Mouse (Mus musculus) cerebellum, adult 2 months (tissue): ENCODE results near the gene Gprc5c. TPM values are rescaled to one million over a fixed set of nuclear protein-coding genes. Genes with fewer than 3 reads are reported as not detected.

ENCODE experiments used
- DNase-seq, 2 experiments: peaks; one replicate each; pipeline ENCODE4 v3.0.0; 2021
- H3K27ac ChIP-seq: fragments of 200-500 bp; 2 replicates; pipeline ENCODE4 v1.5.1; 2012; ENCODE audit warnings: low read length, control low read depth, inconsistent platforms; ENCODE audit not compliant: insufficient read depth
- H3K27me3 ChIP-seq: fragments of 200-500 bp; 2 replicates; pipeline ENCODE4 v1.6.1; 2012; ENCODE audit warnings: inconsistent platforms, mild to moderate bottlenecking, low read length, moderate library complexity; ENCODE audit not compliant: control insufficient read depth, insufficient read depth
- H3K4me1 ChIP-seq: fragments of 200-500 bp; 2 replicates; pipeline ENCODE4 v1.6.1; 2011; ENCODE audit warnings: low read length; ENCODE audit not compliant: control insufficient read depth, insufficient read depth
- H3K4me3 ChIP-seq: fragments of 200-500 bp; replicated peaks from 2 replicates; pipeline ENCODE3; 2011; ENCODE audit warnings: mild to moderate bottlenecking, low read depth, low read length, control low read depth; ENCODE audit not compliant: insufficient read depth
- CTCF ChIP-seq: fragments of 200-500 bp; IDR thresholded peaks from 2 replicates; pipeline ENCODE4 v1.5.1; 2011; ENCODE audit warnings: low read depth, mild to moderate bottlenecking, control low read depth, low read length, moderate library complexity, borderline replicate concordance; ENCODE audit not compliant: insufficient read depth
- POLR2A ChIP-seq: fragments of 200-500 bp; IDR thresholded peaks from 2 replicates; pipeline ENCODE4 v1.6.1; 2011; ENCODE audit warnings: low read length, control low read depth, borderline replicate concordance; ENCODE audit not compliant: insufficient read depth
- WGBS: fragments of 180-500 bp; shearing (Covaris S2); methylation state at CpG from one replicate; pipeline ENCODE4 v1.1.7; 2018; 5-methylcytosine and 5-hydroxymethylcytosine counted together
- polyA plus RNA-seq: library from polyadenylated mRNA; depleted of rRNA; stranded (reverse); fragments of >200 nt; gene quantifications from 2 replicates; pipeline ENCODE4 v1.2.3, GENCODE M21; 2012

Gene Gprc5c
- polyA plus RNA-seq, 1 experiment: 62.9 TPM

DNA sequence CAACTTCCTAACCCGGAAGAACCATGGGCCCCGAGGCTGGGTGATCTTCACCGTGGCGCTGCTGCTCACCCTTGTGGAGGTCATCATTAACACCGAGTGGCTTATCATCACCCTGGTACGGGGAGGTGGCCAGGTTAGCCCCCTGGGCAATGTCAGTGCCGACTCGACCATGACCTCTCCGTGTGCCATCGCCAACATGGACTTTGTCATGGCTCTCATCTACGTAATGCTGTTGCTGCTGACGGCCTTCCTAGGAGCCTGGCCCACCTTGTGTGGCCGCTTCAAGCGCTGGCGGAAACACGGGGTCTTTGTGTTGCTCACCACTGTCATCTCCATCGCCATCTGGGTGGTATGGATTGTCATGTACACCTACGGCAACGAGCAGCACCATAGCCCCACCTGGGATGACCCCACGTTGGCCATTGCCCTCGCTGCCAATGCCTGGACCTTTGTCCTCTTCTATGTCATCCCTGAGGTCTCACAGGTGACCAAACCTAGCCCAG, 13.0 kb downstream of the Gprc5c start:
- peaks cover 58% of the 10 kb centered on the region for H3K4me1 ChIP-seq
- H3K27me3 ChIP-seq: no peaks in the 10 kb centered on the region
- no peak overlapping the region for H3K27ac ChIP-seq
- no peak for TF ChIP-seq CTCF
- TF ChIP-seq POLR2A: no peak
- DNase-seq: peak in 1 of 2 experiments; percentile 31
- H3K4me3 ChIP-seq: no peak overlapping the region
- WGBS: 83% methylated on average over 21 of the region's 21 CpGs

- H3K4me1 ChIP-seq: peaks cover 72% of the 10 kb centered on the region
- peak; percentile 47 to 67 for DNase-seq
- 8% methylated on average over 5 of the region's 5 CpGs for WGBS
- no peaks in the 10 kb centered on the region for H3K27me3 ChIP-seq
- TF ChIP-seq CTCF (no peak), POLR2A (no peak)
- peak overlapping the region; percentile 7 for H3K4me3 ChIP-seq
- H3K27ac ChIP-seq: peak overlapping the region; percentile 95
Measured at GRCm38 (mm10) chr11:114865999-114866398, 15.0 kb downstream of the Gprc5c start.

DNA sequence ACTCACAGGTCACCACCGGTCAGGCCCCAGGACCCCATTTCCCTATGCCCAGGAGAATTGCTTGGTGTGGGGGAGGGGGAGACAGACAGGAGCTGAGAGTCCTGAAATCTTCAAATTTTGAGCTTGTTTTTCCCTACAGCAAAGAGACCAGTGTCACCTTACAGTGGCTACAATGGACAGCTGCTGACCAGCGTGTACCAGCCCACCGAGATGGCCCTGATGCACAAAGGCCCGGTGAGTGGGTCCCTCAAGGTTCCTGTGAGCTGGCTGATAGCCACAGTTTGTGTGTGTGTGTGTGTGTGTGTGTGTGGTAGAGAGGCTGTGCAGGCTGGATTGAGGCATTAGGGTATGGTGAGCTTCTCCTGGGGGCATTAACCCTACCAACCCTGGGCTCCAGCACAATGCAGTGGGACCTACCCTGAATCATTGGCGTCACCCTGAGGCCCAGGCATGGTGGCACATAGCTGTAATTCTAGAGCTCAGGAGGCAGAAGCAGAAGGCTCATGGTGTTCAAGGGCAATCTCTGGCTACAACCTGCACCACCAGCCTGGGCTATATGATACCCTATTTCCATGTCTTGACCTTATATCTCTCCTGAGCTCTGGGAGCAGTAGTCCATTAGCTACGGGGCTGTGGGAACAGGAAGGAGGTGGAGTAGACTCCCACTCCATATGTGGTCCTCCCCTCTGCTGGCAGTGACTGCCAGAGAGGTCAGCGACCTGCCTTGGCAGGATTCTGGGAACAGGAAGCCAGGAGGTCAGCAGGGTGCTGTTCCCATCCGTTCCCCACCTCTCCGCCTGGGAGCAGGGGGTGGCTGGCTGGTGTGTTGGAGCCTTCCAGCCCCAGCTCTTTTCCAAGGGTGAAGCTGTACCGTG, 15.8 kb downstream of the Gprc5c start:
- TF ChIP-seq POLR2A (no peak), CTCF (no peak)
- 20% methylated on average over 10 of the region's 10 CpGs for WGBS
- no peak overlapping the region for H3K4me3 ChIP-seq

DNA sequence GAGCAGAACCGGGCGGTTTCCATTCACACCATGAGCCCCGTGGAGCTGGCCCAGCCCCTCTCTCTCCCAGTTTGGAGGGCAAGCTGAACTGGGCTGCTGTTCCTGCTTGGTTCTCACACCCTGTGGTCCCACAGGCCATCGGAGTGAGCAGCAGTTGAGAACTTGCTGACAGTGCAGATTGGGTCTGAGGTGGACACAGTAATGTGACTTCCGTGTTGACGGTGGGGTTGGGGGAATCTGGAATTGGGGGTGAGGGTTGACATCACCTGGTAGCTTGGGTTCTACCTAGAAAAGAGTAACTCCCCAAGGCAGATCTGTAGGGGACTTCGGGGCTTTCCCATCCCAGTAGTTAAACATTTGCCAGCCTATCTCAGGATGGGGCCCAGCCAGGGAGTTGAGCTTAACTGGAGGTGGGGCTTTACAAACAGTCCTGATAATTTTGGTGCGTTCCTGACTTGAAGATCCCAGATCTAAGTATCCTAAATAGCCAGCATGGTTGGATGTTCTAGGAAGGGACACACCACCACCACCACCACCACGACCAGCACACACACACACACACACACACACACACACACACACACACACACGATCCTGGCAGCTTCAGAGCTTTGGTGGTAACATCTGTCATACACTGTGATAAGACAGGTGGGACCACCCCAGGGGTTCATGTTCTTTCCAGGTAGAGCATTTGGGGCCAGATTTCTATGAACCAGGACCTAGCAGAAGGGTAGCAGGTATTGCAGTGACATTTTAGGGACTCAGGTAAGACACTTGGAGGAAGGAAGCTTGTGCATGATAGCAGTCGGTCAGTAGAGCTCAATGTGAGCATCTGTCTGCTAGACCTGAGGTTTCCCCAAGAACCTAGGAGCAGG, 16.6 kb downstream of the Gprc5c start:
- peak in 1 of 2 experiments; percentile 78 for DNase-seq
- H3K4me3 ChIP-seq: no peak overlapping the region
- TF ChIP-seq CTCF: no peak
- H3K27me3 ChIP-seq: no peaks in the 10 kb centered on the region
- H3K4me1 ChIP-seq: peaks cover 78% of the 10 kb centered on the region
- peak overlapping the region; percentile 95 for H3K27ac ChIP-seq
- 15% methylated on average over 11 of the region's 11 CpGs for WGBS

More for the DNA sequence above, 15.8 kb downstream of the Gprc5c start:
- peak; percentile 83 to 86 for DNase-seq
- H3K4me1 ChIP-seq: peaks cover 76% of the 10 kb centered on the region
- H3K27me3 ChIP-seq: no peaks in the 10 kb centered on the region
- H3K27ac ChIP-seq: peak overlapping the region; percentile 95

GRCm38 (mm10) chr11:114868280-114868679, 17.3 kb downstream of the Gprc5c start:
- Histone ChIP-seq H3K27ac (peak overlapping the region; percentile 95), H3K27me3 (no peaks in the 10 kb centered on the region), H3K4me3 (no peak overlapping the region), H3K4me1 (peaks cover 80% of the 10 kb centered on the region)
- 14% methylated on average over 12 of the region's 12 CpGs for WGBS
- peak; percentile 53; the same call in 1 of the 2 replicates for TF ChIP-seq CTCF
- TF ChIP-seq POLR2A: no peak
- peak; percentile 94 to 98 for DNase-seq

DNA sequence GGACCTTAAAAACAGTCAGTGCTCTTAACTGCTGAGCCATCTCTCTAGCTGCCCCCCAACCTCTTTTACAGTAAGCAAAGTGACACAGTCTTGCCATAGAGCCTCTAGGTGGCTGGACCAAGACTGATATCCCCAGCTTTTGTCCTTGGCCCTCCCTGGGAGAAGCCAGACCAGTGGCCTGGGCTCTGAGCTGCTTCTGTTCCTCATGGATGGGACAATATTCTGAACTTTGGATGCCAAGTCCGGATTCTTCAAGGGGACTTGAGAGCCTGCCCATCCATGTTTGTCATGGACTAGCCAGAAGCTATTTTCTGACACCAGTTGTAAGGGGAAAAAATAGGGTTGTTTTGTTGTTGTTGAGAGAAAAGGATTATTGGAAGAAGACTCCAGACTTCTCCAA, 18.8 kb downstream of the Gprc5c start:
- H3K27me3 ChIP-seq: no peaks in the 10 kb centered on the region
- peaks cover 81% of the 10 kb centered on the region for H3K4me1 ChIP-seq
- WGBS: 83% methylated on average over 1 of the region's 1 CpGs
- H3K4me3 ChIP-seq: no peak overlapping the region
- no peak for TF ChIP-seq POLR2A
- TF ChIP-seq CTCF: no peak
- peak in 1 of 2 experiments; percentile 33 for DNase-seq
- H3K27ac ChIP-seq: peak overlapping the region; percentile 92

DNA sequence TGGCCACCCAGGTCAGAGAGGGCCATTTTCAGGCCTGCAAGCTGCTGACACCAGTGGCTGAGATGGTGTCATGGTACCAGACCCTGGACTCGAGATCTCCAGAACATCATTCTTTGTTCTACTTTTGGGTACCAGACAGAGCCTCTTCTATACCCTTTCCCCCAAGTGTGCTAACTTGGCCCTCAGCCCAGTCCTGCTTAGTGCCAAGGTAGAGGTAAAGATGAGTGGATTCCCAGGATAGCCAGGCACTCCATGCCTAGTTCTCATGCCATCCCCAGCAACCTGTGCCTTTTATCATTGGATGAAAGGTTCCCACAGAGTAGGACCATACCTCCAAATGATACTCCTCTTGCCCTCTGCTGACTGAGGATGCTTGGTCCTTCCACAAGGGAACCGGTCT, 20.6 kb downstream of the Gprc5c start:
- peak in 1 of 2 experiments; percentile 38 for DNase-seq
- TF ChIP-seq POLR2A: no peak
- TF ChIP-seq CTCF: no peak
- Histone ChIP-seq H3K4me1 (peaks cover 72% of the 10 kb centered on the region), H3K4me3 (no peak overlapping the region), H3K27me3 (no peaks in the 10 kb centered on the region), H3K27ac (no peak overlapping the region)
- WGBS: 72% methylated on average over 2 of the region's 2 CpGs
